Mouse (Mus musculus): ENCODE measurements around the gene Nphs1. TPM values are rescaled to one million over a fixed set of nuclear protein-coding genes. Genes with fewer than 3 reads are reported as not detected.
A peak's percentile ranks its signal among the peaks of the same experiment; 100 is the strongest.
"Not testable (repeated sequence)": the region's sequence is repeated elsewhere in the genome, so short reads cannot be mapped to it uniquely, and the experiment has no call there.

Gene Nphs1
- total RNA-seq, 2 experiments from 2014 or later, result 0.58 TPM; not detected in 1

DNA sequence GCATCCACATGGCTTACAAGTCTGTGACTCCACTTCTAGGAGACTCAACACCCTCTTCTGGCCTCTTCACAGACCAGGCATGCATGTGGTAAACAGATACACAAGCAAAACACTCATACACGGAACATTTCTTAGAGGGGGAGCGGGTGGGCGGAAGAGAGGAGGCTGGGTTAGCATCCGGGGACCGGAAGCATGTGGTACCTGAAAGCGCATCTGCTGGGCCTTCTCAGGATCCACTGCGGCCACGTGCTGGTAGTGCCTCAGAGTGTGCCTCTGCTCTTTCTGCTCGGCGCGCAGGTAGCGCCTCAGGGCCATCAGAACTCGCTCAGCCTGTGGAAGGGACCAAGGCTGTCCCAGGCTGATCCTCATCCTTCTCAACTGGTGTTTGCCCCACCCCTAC lies 18.4 kb upstream of the Nphs1 start:
- no peak for ATAC-seq (replicated peaks; ENCODE audit: poor library complexity)

DNA sequence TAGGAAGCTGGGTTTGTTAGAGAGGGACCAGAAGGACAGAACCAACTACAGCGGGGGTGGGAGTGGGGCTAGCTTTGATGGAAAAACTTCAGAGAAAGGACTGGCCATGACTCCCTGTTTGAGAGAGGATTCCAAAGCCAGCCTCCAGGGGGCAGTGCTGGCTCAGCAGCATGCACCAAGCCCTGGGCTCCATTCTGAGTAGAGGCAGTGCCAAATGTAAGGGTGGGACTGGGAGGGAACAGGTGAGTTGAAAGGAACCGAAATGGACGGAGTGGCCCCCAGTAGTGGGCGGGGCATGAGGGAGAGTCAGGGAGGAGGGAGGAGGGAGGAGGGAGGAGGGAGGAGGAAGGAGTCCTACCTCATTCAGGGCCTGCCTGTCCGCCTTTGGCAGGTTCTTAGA lies 17.4 kb upstream of the Nphs1 start:
- ATAC-seq (replicated peaks; ENCODE audit: poor library complexity), result peak; percentile 80

DNA sequence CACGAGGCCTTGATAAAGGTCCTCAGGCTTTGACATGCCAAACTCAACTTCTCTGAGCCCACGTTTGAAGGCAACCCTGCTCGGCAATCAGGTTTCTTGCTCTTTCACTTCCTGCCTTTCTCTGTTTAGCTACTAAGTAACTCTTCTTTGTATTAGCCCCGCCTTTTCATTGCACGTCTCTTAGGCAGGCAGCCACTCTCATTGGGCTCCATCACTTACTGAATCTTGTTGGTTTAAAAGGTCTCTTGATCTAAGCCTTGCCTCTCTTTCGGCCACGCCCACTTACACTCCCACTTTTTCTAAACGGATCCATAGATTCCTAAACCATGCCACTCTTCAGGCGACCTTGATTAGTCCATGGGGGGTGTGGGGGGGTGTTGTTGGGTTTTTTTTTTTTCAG lies 14.4 kb upstream of the Nphs1 start:
- no peak for ATAC-seq (replicated peaks; ENCODE audit: poor library complexity)

DNA sequence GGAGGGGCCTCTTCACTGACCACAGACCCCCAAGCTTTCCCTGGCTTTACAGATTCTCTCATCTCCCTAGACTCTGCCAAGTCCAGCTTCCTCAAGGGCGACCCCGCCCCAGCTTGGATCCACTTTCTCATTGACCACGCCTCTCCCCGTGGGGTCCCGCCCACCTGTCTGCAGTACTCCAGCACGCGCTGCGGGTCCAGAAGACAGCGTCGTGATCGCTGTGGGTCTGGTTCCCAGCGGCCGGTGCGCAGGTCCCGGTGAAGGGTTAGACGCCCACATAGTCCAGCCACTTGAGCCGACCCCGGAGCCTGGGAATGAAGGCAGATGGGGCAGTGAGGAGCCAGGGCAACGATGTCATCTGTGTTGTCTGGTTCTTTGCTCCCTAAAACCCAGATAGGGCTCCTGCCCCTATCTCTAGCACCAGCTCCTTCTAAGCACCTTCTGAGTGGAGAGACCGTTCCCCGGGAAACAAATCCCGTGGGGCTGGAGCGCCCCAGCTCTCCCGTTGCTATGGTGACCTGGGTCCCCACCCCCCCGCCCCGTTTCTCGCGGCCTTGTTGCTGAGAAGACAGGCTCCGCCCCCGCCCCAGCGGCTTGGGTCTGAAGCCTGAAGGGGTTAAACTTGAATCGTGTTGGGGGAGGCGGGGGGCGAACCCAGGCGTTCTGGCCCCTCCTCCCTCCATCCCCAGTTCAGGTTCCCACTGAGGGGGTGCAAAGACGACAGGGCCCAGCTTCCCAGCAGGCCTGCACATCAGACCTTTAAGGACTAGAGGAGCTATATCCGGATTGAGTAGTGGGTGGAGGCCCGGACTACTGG lies 13.8 kb upstream of the Nphs1 start:
- ATAC-seq (replicated peaks; ENCODE audit: poor library complexity), result no peak

DNA sequence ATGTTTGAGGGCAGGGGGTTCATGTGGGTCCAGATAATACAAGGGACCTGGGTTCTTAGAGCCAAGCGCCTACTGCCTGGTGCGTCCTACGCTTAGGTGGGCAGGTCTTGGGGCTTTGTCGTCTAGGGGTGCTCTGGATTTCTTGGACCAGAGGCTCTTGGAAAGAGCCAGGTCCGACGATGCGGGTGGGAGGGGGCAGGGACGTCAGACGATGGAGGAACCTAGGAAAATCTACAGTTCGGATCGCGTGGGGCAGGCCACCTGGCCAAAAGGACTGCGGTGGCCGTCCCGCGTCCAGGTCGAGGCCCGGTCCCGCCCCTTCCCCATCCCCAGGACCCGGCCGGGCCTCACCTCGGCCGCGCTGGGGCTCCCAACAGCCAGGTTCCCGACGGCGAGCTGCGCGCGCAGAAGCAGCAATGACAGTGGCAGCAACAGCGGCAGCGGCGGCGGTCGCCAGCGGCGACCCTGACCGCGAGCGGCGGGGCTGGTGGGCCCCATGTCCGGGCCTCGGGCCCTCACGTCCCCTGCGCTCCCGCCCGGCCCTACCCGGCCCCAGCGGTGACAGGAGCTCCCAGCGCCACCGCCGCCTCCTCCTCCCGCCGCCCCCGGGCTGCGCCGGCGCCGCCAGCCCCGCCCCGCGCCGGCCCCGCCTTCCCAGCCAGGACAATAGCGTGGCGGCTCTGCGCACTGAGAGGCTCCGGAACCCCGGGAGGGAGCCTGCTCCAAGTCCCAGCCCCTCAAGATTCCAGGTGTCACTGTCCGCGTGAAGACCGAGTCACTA lies 13.0 kb upstream of the Nphs1 start, which contains the start of gene Aplp1:
Gene Aplp1, minus strand, starts transcription at position 565 of the 781 bp plus-strand sequence.
- peak; percentile 56 for ATAC-seq (replicated peaks; ENCODE audit: poor library complexity)

DNA sequence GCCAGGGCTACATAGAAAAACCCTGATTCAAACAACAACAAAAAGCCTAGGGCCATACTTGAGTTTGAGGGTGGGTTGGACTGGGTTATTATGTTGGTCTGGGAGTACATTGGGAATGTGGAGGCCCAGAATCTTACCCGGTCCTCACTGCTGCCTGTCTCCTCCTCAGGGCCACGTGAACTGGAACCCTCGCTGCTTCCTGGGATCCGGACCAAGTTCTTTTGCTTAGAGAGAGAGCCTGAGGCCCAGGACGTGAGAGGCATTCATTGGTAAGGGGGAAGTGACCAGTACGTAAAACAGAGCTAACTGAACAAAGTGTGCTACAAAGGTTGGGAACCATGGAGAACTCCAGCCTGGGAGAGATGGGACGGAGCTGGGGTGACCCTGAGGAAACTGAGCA lies 7.9 kb upstream of the Nphs1 start:
- no peak for ATAC-seq (replicated peaks; ENCODE audit: poor library complexity)

DNA sequence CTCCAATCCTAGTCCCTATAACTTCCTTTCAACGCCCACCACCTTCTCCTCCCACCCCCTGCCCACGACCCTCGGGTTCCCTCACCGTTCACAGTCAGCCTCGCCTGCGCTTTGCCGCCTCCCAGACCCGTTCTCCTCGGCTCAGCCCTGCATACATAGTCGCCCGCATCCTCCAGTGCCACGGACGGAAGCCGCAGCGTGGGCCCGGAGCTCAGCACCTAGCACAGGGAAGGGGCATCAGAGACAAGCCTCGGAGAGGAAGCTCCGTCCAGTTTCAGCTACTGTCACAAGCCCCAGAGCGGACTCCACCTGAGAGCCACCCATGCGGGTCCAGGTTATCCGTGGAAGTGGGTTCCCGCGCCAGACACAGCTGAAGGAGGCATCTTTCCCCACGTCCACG lies 4.8 kb upstream of the Nphs1 start:
- ATAC-seq (replicated peaks; ENCODE audit: poor library complexity), result no peak

DNA sequence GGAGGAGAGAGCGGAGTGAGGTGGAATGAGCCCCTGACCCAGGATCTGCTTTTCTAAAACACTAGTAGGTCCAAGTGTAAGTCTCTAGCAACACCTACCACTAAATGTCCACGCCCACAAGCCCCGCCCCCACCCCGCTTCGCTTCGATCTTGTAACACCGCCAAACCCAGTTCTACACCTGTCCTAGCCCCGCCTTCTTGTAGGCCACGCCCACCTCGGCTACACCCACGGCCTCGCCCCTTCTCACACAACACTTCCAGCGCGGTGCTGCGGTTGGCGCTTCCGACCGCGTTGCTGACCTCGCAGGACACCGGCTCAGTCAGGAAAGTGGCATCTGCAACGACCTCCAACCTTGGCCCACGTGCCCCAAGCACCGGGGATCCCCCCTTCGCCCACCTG lies 4.3 kb upstream of the Nphs1 start:
- ATAC-seq (replicated peaks; ENCODE audit: poor library complexity), result peak; percentile 81

DNA sequence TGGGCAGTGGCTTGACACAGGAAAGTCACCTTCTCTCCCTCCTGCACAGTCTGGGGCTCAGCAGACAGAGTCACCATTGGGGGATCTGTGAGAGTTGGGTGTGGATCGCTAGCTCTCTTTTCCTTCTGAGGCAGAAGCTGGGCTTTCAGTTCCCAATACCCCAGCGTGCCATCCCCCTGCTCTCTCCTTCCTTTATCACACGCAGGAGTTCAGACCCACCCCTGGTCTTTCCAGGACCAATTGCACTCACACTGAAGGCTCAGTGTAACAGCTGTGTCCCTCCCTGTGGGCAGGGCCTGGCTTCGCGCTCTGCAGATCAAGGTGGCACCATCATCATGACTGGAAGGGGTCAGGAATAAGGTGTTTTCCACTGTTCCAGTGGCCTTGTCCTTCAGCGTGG lies 3.9 kb upstream of the Nphs1 start:
- ATAC-seq (replicated peaks; ENCODE audit: poor library complexity), result peak; percentile 52

DNA sequence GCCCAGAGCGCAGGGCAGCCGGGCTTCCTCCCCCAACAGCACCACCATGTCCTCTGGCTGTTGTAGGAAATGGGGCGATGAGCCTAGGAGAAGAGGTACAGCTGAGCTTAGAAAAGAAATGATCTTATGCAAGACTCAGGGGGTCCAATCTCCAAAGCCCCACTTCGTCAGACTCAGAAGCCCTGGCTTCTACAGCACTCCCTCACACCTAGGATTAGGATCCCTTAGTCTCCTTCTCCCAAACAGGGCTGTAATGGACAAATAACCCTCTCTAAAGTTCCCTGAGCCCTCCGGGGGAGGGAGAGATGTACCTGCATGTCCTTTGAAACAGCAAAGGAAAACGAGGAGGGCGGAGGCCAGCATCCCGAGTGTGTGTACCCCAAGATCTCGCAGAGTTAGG lies 1.6 kb upstream of the Nphs1 start:
- no peak for ATAC-seq (replicated peaks; ENCODE audit: poor library complexity)

DNA sequence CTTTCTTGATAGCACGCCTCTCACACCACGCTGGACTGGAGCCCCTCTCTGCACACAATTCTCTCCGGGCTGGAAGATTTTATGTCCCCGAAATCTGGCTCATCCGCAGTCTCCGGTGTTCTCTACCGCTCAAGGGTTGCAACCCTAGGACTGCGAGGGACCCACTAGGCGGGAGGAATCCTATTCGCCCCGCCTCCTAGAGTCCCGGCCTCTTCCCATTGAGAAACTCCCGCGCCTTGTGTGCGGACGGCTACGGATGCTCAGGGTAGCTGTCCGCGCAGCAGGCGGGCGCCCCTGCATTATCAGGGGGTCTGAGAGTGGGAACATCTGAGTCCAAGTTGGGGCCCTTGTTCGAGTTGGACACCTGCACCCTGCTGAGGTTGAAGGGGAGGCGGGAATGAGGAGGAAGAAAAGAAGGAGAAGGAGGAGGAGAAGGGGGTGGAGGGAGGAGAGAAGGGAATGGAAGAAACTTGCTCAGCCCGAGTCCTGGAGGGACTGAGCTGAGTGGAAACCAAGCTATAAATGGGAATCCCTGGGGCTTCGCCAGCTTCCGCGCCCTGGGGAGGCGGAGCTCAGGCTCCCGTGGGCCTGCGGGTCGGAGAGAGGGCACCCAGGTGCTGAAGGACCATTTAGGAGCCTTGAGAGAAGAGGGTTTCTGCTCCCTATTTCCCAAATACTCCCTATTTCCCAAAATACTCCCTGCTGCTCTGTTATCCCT lies 1.0 kb upstream of the Nphs1 start:
- ATAC-seq (replicated peaks; ENCODE audit: poor library complexity), result no peak

DNA sequence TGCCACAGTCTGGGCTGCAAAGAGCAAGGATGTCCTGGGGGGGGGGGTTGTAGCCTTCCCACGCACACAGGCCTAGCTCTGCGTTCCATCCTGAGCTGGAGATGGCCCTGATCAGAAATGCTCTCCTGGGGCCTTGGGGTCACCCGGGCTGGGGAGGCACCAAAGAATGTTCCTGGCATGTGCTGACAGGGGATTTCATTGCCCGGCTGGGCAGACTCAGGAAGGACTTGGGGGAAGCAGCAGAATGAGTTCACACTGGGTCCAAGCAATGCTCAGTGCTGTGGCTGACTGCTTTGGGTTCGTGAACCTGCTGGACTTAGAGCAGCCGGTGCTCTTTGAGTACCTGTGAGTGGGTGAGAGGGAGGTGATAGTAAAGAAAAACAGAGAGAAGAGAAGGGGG lies 1.4 kb downstream of the Nphs1 start:
- ATAC-seq (replicated peaks; ENCODE audit: poor library complexity), result no peak

DNA sequence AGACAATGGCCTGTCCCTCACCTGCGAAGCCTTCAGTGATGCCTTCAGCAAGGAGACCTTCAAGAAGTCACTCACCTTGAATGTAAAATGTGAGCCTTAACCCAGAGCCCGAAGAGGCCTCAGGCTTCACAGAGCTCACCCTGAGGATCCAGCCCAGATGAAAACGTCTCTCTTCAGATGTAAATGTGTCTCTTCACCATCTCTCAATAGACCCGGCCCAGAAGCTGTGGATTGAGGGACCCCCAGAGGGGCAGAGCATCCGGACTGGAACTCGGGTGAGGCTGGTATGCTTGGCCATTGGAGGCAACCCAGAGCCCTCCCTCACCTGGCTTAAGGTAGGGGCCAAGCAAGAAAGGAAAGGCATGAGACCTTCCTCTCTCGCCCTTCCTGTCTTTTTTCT lies 5.5 kb downstream of the Nphs1 start:
- no peak for ATAC-seq (replicated peaks; ENCODE audit: poor library complexity)

DNA sequence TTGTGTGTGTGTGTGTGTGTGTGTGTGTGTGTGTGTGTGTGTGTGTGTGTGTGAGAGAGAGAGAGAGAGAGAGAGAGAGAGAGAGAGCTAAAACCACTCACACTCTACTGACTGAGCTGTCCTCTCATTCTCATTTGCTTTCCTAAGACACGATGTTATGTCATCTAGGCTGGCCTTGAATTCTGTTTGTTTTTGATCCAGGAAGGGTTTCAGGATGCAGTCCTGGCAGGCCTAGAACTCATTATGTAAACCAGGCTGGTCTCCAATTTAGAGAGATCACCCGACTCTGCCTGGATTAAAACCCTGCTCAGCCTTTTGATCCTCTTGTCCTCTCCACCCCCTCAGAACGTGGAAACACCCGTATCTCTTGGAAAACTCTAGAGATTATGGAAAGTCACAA lies 5.9 kb downstream of the Nphs1 start:
- ATAC-seq (replicated peaks; ENCODE audit: poor library complexity), result no peak

DNA sequence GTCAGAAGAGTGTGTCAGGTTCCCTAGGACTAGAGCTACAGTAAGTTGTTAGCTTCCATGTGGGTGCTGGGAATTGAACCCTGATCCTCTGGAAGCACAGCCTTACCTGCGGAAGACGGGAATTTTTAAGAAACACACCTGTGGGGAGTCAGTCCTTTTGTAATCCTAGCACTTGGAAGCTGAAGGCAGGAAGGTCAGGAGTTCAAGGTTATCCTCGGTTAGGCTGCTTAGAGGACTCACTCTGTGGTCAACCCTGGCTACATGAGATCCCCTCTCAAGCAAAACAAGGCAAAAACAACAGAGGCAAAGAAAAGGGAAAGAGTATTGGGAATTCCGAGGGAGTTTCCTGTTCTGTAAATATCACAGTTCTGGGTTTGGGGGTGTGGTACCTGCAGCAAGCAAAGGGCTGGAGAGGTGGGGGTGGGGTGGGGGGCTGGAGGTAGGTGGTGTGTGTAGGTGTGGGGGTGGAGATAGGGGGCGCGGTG lies 6.7 kb downstream of the Nphs1 start:
- no peak for ATAC-seq (replicated peaks; ENCODE audit: poor library complexity)

DNA sequence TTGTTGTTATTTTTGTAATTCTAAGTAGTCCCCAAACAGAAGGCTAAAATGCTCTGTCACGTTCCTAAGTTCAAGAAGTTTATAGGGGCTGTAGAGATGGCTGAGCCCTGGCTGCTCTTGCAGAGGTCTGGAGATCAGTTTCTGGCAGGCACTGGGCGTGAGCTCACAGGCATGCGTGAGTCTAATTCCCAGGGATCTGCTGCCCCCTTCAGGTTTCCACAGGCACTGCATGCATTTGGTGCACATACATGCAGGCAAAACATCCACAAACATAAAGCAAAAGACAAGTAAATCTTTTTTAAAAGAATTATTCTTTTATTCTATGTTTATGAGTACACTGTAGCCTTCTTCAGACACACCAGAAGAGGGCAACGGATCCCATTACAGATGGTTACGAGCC lies 14.3 kb downstream of the Nphs1 start:
- peak; percentile 91 for ATAC-seq (replicated peaks; ENCODE audit: poor library complexity)

DNA sequence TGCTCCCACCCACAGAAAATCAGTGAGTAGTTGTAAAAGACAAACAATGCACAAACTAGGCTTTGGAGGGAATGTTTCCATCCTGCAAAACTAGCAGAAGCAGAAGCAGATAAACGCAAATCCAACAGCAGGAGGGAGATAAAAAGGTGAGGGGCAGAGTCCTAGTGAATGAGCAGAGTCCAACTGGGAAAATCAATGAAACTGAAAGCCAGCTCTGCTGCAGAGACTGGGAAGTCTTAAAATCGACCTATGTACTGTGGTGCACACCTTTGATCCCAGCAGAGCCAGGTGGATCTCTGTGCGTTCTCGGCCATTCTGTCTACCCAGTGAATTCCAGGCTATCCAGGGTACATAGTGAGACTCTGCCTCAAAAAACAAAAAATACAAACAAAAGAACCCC lies 16.9 kb downstream of the Nphs1 start:
- no peak for ATAC-seq (replicated peaks; ENCODE audit: poor library complexity)

DNA sequence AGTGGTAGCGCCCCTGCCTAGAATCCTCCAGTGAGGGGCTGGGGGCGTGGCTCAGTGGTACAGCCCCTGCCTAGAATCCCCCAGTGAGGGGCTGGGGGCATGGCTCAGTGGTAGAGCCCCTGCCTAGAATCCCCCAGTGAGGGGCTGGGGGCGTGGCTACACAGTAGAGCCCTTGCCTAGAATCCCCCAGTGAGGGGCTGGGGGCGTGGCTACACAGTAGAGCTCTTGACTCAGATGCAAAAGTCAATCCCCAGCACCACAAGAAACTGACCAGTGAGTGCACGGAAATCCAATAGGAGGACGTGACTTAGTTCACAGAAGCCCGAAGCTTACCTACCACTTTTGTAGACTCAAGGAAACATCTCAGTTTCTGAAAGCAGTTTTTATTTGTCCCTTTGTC lies 18.0 kb downstream of the Nphs1 start:
- ATAC-seq (replicated peaks; ENCODE audit: poor library complexity), result not testable (repeated sequence)

DNA sequence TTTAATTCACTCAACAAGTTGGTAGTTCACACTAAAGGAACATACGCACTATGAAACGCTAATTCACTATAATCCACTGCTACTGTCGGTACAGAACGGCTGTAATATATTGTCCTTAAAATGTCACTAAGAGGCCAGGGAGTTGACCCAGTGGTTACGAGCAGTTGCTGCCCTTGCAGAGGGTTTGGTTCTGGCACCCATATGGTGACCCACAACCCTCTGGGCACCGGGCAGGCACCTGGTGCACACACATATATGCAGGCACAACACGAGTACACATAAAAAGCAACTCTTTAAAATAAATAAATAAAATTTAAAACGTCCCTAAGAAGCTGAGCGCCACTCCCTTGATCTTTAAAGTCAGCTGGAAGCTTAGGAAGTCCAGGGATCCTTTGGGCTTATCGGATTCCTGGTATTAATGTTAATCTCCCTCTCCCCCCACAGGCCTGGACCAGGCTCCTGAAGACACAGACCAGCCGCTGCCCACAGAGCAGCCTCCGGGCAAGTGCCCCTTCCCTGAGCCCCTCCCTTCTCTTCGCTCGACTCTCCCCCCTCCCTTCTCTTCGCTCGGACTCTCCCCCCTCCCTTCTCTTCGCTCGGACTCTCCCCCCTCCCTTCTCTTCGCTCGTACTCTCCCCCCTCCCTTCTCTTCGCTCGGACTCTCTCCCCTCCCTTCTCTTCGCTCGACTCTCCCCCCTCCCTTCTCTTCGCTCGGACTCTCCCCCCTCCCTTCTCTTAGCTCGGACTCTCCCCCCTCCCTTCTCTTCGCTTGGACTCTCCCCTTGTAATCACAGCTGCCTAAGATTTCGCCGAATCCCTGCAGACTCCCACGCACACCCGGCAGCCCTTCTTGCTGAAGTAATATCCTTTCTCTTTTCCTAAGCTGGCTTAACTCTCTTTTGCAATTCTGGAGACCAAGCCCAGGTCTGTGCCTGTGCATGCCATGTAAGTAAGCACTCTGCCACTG lies 19.6 kb downstream of the Nphs1 start:
- ATAC-seq (replicated peaks; ENCODE audit: poor library complexity), result no peak

DNA sequence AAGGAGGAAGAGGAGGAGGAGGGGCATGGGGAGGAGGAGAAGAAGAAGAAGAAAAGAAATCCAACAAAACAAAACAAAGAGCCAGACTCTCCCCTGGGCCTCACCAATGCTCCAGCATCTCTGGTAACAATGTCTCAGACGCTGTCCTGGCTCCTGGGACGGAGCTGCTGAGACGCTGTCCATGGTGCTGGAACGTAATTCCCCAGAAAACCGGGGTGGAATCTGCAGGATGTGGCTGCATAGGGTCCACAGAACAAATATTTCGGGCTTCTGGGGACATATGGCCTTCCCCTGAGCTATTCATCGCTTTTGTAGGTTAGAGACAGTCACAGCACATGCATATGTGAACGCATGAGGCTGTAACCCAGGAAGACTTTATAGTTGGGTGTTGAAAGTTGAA lies 26.1 kb downstream of the Nphs1 start:
- ATAC-seq (replicated peaks; ENCODE audit: poor library complexity), result peak; percentile 64
